9 mouse cellular contexts compared by ENCODE assay signal in the genomic region with DNA sequence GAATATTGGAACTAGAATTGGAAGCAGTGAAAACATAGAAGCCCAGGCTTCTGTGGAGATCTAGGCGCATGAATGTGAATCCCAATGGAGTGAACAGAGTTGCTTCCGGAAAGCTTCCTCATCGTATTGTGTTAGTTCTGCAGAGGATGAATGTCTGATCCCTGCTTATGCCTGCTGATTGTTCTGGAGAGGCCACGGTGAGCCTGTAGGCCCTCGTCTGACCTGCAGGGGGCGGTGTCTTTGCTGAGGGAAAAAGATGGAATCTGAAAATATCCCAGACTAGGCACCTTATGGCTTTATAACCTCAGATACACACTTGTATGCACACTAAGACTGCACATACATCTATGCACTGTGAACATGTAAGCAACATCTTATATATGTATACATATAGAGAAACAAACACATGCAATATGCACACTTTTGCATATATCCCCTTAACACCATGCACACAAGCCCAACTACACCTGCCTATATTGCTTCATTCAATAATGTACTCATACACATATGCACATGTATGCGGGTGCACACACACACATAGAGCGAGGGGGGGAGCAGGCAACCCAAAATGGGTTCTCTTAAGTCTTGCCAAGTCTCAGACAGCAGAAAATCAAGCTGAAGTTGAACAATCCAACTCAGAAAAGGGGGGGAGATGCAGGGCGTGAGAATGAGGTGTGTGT.
DNase-seq lines count a peak whose midpoint lies in the region; ATAC-seq and TF ChIP-seq lines count a peak whose summit lies in the region.
"Had no signal": no experiment of that assay in that cellular context is flagged by ENCODE, and none has a peak within 500 bp of the region (broad histone marks: within the 10 kb centered on the region; RNA-seq: fewer than 3 reads in every experiment).

No protein-coding gene starts in this region.

- no peak overlapping the region for H3K27ac ChIP-seq in forebrain, embryonic 14.5 days (ENCODE audit: low read depth, low read length)
- no peak overlapping the region for H3K27ac ChIP-seq in forebrain, embryonic 16.5 days (ENCODE audit: low read length)
- H3K27ac ChIP-seq in liver, adult 2 months (replicated peaks; ENCODE audit: insufficient read depth, low read depth, low read length) = no peak overlapping the region
- no peak overlapping the region for H3K27ac ChIP-seq in liver, embryonic 11.5 days (ENCODE audit: low read depth, low read length)
- no peak overlapping the region for H3K27ac ChIP-seq in liver, postnatal 0 days (ENCODE audit: low read depth)

- TF ChIP-seq POLR2A in liver, adult 2 months (IDR thresholded peaks at IDR 0.05; ENCODE audit: extremely low read depth, insufficient read depth, low read length) = no peak

- no peaks in the 10 kb centered on the region for H3K79me2 ChIP-seq in liver, adult 2 months (ENCODE audit: control insufficient read depth, insufficient read depth, low read length)

- WGBS in forebrain, embryonic 14.5 days = 36% methylated on average over 9 of the region's 9 CpGs
- 37% methylated on average over 9 of the region's 9 CpGs for WGBS in forebrain, embryonic 16.5 days
- 57% methylated on average over 9 of the region's 9 CpGs for WGBS in liver, adult 2 months
- 55% methylated on average over 9 of the region's 9 CpGs for WGBS in liver, embryonic 11.5 days
- 57% methylated on average over 9 of the region's 9 CpGs for WGBS in liver, postnatal 0 days (ENCODE audit: insufficient replicate concordance)

- TF ChIP-seq CTCF in liver, adult 2 months (IDR thresholded peaks at IDR 0.05; ENCODE audit: low read depth, low read length) = peak; percentile 78
- peak; percentile 58 for TF ChIP-seq CTCF in liver, postnatal 0 days (IDR thresholded peaks at IDR 0.05; ENCODE audit: low read depth)

- peak; percentile 29; the same call in 1 of the 2 replicates for ATAC-seq in forebrain, embryonic 14.5 days
- ATAC-seq in forebrain, embryonic 16.5 days = no peak; the same call in 1 of the 2 replicates
- ATAC-seq in liver, embryonic 11.5 days (replicated peaks; ENCODE audit: low FRiP score) = no peak
- no peak for ATAC-seq in liver, postnatal 0 days

- no peaks in the 10 kb centered on the region for H3K9me3 ChIP-seq in forebrain, embryonic 14.5 days (replicated peaks; ENCODE audit: control insufficient read depth, low read length)
- H3K9me3 ChIP-seq in forebrain, embryonic 16.5 days (ENCODE audit: control insufficient read depth, low read length) = no peaks in the 10 kb centered on the region
- H3K9me3 ChIP-seq in liver, embryonic 11.5 days (ENCODE audit: control insufficient read depth, low read length) = no peaks in the 10 kb centered on the region
- no peaks in the 10 kb centered on the region for H3K9me3 ChIP-seq in liver, postnatal 0 days (ENCODE audit: low read length)
- H3K9me3 ChIP-seq: heart, embryonic 13.5 days had no signal

- no peaks in the 10 kb centered on the region for H3K36me3 ChIP-seq in forebrain, embryonic 14.5 days (ENCODE audit: control insufficient read depth, insufficient read depth, low read length)
- no peaks in the 10 kb centered on the region for H3K36me3 ChIP-seq in forebrain, embryonic 16.5 days (ENCODE audit: control insufficient read depth, insufficient read depth)
- H3K36me3 ChIP-seq in liver, adult 2 months (ENCODE audit: control insufficient read depth, insufficient read depth, low read length) = no peaks in the 10 kb centered on the region
- no peaks in the 10 kb centered on the region for H3K36me3 ChIP-seq in liver, embryonic 11.5 days (ENCODE audit: control insufficient read depth, insufficient read depth, low read length)
- no peaks in the 10 kb centered on the region for H3K36me3 ChIP-seq in liver, postnatal 0 days (replicated peaks; ENCODE audit: insufficient read depth, low read length)
- H3K36me3 ChIP-seq: heart, embryonic 13.5 days had no signal

- no peaks in the 10 kb centered on the region for H3K4me1 ChIP-seq in forebrain, embryonic 14.5 days (ENCODE audit: control insufficient read depth, insufficient read depth, low read length)
- 0 out of 2 replicates have a peak, but pooled peaks cover 2% of the 10 kb centered on the region for H3K4me1 ChIP-seq in forebrain, embryonic 16.5 days (replicated peaks; ENCODE audit: control insufficient read depth, insufficient read depth, low read length)
- H3K4me1 ChIP-seq in liver, adult 2 months (ENCODE audit: control insufficient read depth, insufficient read depth, low read length) = no peaks in the 10 kb centered on the region
- H3K4me1 ChIP-seq in liver, embryonic 11.5 days (replicated peaks; ENCODE audit: control insufficient read depth, insufficient read depth, low read length) = no peaks in the 10 kb centered on the region
- H3K4me1 ChIP-seq in liver, postnatal 0 days (ENCODE audit: insufficient read depth) = no peaks in the 10 kb centered on the region

- H3K27me3 ChIP-seq in forebrain, embryonic 14.5 days (replicated peaks; ENCODE audit: control insufficient read depth, insufficient read depth, low read length) = no peaks in the 10 kb centered on the region
- H3K27me3 ChIP-seq in forebrain, embryonic 16.5 days (replicated peaks; ENCODE audit: control insufficient read depth, insufficient read depth, low read length) = peaks cover 3% of the 10 kb centered on the region; the same call in 1 of the 2 replicates
- H3K27me3 ChIP-seq in liver, adult 2 months (ENCODE audit: control insufficient read depth, insufficient read depth, low read length) = no peaks in the 10 kb centered on the region
- H3K27me3 ChIP-seq in liver, embryonic 11.5 days (replicated peaks; ENCODE audit: control insufficient read depth, insufficient read depth, low read length) = peaks cover 33% of the 10 kb centered on the region
- peaks cover 2% of the 10 kb centered on the region; the same call in 1 of the 2 replicates for H3K27me3 ChIP-seq in liver, postnatal 0 days (ENCODE audit: insufficient read depth, low read length)

- intact Hi-C loops in left cerebral cortex, postnatal 25 days (cut with DNase I) = no loop called here

- H3K4me3 ChIP-seq in forebrain, embryonic 14.5 days (ENCODE audit: low read depth, low read length) = no peak overlapping the region
- no peak overlapping the region for H3K4me3 ChIP-seq in forebrain, embryonic 16.5 days (replicated peaks; ENCODE audit: low read length)
- no peak overlapping the region for H3K4me3 ChIP-seq in liver, adult 2 months (ENCODE audit: insufficient read depth, low read depth, low read length)
- no peak overlapping the region for H3K4me3 ChIP-seq in liver, embryonic 11.5 days (ENCODE audit: low read depth, low read length)
- no peak overlapping the region for H3K4me3 ChIP-seq in liver, postnatal 0 days (ENCODE audit: low read depth, low read length)
- H3K4me3 ChIP-seq: heart, embryonic 13.5 days had no signal

- H3K9ac ChIP-seq in forebrain, embryonic 14.5 days (ENCODE audit: low read length) = no peak overlapping the region
- H3K9ac ChIP-seq in forebrain, embryonic 16.5 days (replicated peaks; ENCODE audit: low read depth, low read length) = no peak overlapping the region
- no peak overlapping the region for H3K9ac ChIP-seq in liver, adult 2 months (ENCODE audit: low read depth, low read length)
- no peak overlapping the region for H3K9ac ChIP-seq in liver, embryonic 11.5 days (ENCODE audit: low read depth, low read length)
- no peak overlapping the region for H3K9ac ChIP-seq in liver, postnatal 0 days (replicated peaks)
- H3K9ac ChIP-seq: heart, embryonic 13.5 days had no signal

- no peak for TF ChIP-seq EP300 in liver, postnatal 0 days (IDR thresholded peaks at IDR 0.05; ENCODE audit: low read depth)

- DNase-seq in forebrain, embryonic 14.5 days (ENCODE audit: low spot score) = peak; percentile 30
- DNase-seq in liver, adult 2 months (ENCODE audit: extremely low read depth, low read depth, low spot score) = peak; percentile 5
- no peak for DNase-seq in liver, embryonic 11.5 days (ENCODE audit: low spot score)
- peak; percentile 14 for DNase-seq in cerebellum, adult 9-11 months
- peak; percentile 33 for DNase-seq in liver, postnatal 0 days
- DNase-seq in thymus, postnatal 4 days = peak; percentile 50
- DNase-seq in left cerebral cortex, postnatal 25 days (ENCODE audit: low spot score in 2 of 2) = no peak

- no peak overlapping the region for H3K4me2 ChIP-seq in forebrain, embryonic 14.5 days (ENCODE audit: low read length)
- H3K4me2 ChIP-seq in forebrain, embryonic 16.5 days (ENCODE audit: low read length) = no peak overlapping the region
- H3K4me2 ChIP-seq in liver, embryonic 11.5 days = no peak overlapping the region
- no peak overlapping the region for H3K4me2 ChIP-seq in liver, postnatal 0 days (ENCODE audit: low read depth, low read length)
- H3K4me2 ChIP-seq: heart, embryonic 13.5 days had no signal

Comparison
In these comparisons a context has a peak if more than half of its experiments do, and no peak if none do; other contexts are left out.
1. DNase-seq: peak in forebrain, embryonic 14.5 days (single experiment), liver, adult 2 months (single experiment), cerebellum, adult 9-11 months (single experiment), liver, postnatal 0 days (single experiment) and thymus, postnatal 4 days (single experiment); none in liver, embryonic 11.5 days (single experiment) and left cerebral cortex, postnatal 25 days (0 of 2).